Mouse (Mus musculus): Measurements from ENCODE around the gene Fam3a. TPM values are rescaled to one million over a fixed set of nuclear protein-coding genes. Genes with fewer than 3 reads are reported as not detected.

The Fam3a gene
- polyA plus RNA-seq, 1 experiment from 2014 or later = 27.3 TPM

GRCm38 (mm10) chrX:74413377-74413776, 20.3 kb upstream of the Fam3a start:
- H3K4me1 ChIP-seq (ENCODE audit: control insufficient read depth, insufficient read depth, low read length) = no peaks in the 10 kb centered on the region

DNA sequence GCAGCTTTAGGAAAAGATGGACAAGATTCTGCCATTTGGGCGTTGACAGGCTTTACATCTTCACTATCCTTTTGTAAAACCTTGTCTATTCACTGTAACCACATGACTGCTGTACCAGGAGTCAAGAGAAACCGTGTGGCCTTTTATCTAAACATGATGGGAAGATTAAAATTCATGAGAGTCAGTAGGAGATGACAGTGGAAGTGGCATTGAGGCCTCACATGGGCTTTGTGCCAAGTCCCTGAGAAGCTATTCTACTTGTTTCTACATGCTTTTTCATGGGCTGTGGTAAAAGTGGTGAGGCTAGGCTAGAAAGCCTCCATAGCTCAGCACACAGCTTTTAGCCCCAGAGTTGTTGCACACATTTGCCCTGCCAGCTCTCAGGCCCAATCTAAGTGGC, 15.3 kb upstream of the Fam3a start:
- ATAC-seq (ENCODE audit: low FRiP score) = no peak
- 47% methylated on average over 2 of the region's 2 CpGs for WGBS
- H3K36me3 ChIP-seq (ENCODE audit: control insufficient read depth, insufficient read depth, low read length) = no peaks in the 10 kb centered on the region

More at GRCm38 (mm10) chrX:74413377-74413776, 20.3 kb upstream of the Fam3a start:
- Histone ChIP-seq H3K4me3 (ENCODE audit: low read depth, low read length) (no peak overlapping the region), H3K9me3 (ENCODE audit: control insufficient read depth, low read length) (no peaks in the 10 kb centered on the region), H3K27ac (ENCODE audit: low read depth, low read length) (no peak overlapping the region), H3K36me3 (ENCODE audit: control insufficient read depth, insufficient read depth, low read length) (no peaks in the 10 kb centered on the region), H3K27me3 (ENCODE audit: control insufficient read depth, insufficient read depth, low read length) (no peaks in the 10 kb centered on the region), H3K4me2 (no peak overlapping the region), H3K9ac (ENCODE audit: low read length) (no peak overlapping the region)
- ATAC-seq (ENCODE audit: low FRiP score) = peak; percentile 72
- DNase-seq (ENCODE audit: low spot score, missing footprints) = peak; percentile 91

GRCm38 (mm10) chrX:74400136-74400535, 7.1 kb upstream of the Fam3a start:
- no peak for DNase-seq (ENCODE audit: low spot score, missing footprints)
- Histone ChIP-seq H3K9ac (ENCODE audit: low read length) (no peak overlapping the region), H3K27me3 (ENCODE audit: control insufficient read depth, insufficient read depth, low read length) (no peaks in the 10 kb centered on the region), H3K9me3 (ENCODE audit: control insufficient read depth, low read length) (no peaks in the 10 kb centered on the region), H3K4me3 (ENCODE audit: low read depth, low read length) (no peak overlapping the region), H3K4me1 (ENCODE audit: control insufficient read depth, insufficient read depth, low read length) (no peaks in the 10 kb centered on the region), H3K36me3 (ENCODE audit: control insufficient read depth, insufficient read depth, low read length) (no peaks in the 10 kb centered on the region), H3K4me2 (no peak overlapping the region), H3K27ac (ENCODE audit: low read depth, low read length) (no peak overlapping the region)
- 81% methylated on average over 3 of the region's 3 CpGs for WGBS
- no peak for ATAC-seq (ENCODE audit: low FRiP score)

More for the DNA sequence above, 15.3 kb upstream of the Fam3a start:
- no peak for DNase-seq (ENCODE audit: low spot score, missing footprints)
- H3K9ac ChIP-seq (ENCODE audit: low read length) = no peak overlapping the region
- no peaks in the 10 kb centered on the region for H3K27me3 ChIP-seq (ENCODE audit: control insufficient read depth, insufficient read depth, low read length)
- no peaks in the 10 kb centered on the region for H3K9me3 ChIP-seq (ENCODE audit: control insufficient read depth, low read length)
- no peak overlapping the region for H3K4me2 ChIP-seq
- no peaks in the 10 kb centered on the region for H3K4me1 ChIP-seq (ENCODE audit: control insufficient read depth, insufficient read depth, low read length)
- no peak overlapping the region for H3K27ac ChIP-seq (ENCODE audit: low read depth, low read length)
- no peak overlapping the region for H3K4me3 ChIP-seq (ENCODE audit: low read depth, low read length)

GRCm38 (mm10) chrX:74388153-74388552, 4.9 kb downstream of the Fam3a start:
- Histone ChIP-seq H3K36me3 (ENCODE audit: control insufficient read depth, insufficient read depth, low read length) (no peaks in the 10 kb centered on the region), H3K4me2 (no peak overlapping the region), H3K27ac (ENCODE audit: low read depth, low read length) (no peak overlapping the region), H3K9me3 (ENCODE audit: control insufficient read depth, low read length) (no peaks in the 10 kb centered on the region), H3K4me1 (ENCODE audit: control insufficient read depth, insufficient read depth, low read length) (no peaks in the 10 kb centered on the region), H3K4me3 (ENCODE audit: low read depth, low read length) (no peak overlapping the region), H3K9ac (ENCODE audit: low read length) (no peak overlapping the region), H3K27me3 (ENCODE audit: control insufficient read depth, insufficient read depth, low read length) (no peaks in the 10 kb centered on the region)
- ATAC-seq (ENCODE audit: low FRiP score) = no peak
- DNase-seq (ENCODE audit: low spot score, missing footprints) = no peak

DNA sequence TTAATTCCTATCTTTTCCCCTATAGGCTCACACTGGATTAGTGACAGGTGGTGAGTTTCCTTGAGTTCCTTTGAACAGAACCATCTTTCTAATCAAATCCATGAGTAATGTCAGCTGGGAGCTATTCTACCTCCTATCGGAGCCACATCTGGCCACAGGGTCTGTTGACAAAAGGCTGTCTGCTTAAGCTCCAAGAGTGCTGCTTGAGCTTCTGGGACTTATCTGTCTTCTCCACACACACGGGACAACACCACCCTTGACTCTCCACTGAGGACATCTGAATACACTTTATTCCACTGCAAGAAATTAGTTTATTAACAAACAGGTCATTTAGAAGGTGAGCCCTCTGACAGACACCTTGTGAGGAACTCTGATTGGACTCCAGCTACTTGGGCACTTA, 8.6 kb downstream of the Fam3a start:
- Histone ChIP-seq H3K4me3 (ENCODE audit: low read depth, low read length) (no peak overlapping the region), H3K36me3 (ENCODE audit: control insufficient read depth, insufficient read depth, low read length) (no peaks in the 10 kb centered on the region), H3K9ac (ENCODE audit: low read length) (no peak overlapping the region), H3K27me3 (ENCODE audit: control insufficient read depth, insufficient read depth, low read length) (no peaks in the 10 kb centered on the region), H3K4me2 (no peak overlapping the region), H3K9me3 (ENCODE audit: control insufficient read depth, low read length) (no peaks in the 10 kb centered on the region), H3K4me1 (ENCODE audit: control insufficient read depth, insufficient read depth, low read length) (no peaks in the 10 kb centered on the region), H3K27ac (ENCODE audit: low read depth, low read length) (no peak overlapping the region)
- DNase-seq (ENCODE audit: low spot score, missing footprints) = no peak
- 88% methylated on average over 2 of the region's 2 CpGs for WGBS
- ATAC-seq (ENCODE audit: low FRiP score) = no peak

DNA sequence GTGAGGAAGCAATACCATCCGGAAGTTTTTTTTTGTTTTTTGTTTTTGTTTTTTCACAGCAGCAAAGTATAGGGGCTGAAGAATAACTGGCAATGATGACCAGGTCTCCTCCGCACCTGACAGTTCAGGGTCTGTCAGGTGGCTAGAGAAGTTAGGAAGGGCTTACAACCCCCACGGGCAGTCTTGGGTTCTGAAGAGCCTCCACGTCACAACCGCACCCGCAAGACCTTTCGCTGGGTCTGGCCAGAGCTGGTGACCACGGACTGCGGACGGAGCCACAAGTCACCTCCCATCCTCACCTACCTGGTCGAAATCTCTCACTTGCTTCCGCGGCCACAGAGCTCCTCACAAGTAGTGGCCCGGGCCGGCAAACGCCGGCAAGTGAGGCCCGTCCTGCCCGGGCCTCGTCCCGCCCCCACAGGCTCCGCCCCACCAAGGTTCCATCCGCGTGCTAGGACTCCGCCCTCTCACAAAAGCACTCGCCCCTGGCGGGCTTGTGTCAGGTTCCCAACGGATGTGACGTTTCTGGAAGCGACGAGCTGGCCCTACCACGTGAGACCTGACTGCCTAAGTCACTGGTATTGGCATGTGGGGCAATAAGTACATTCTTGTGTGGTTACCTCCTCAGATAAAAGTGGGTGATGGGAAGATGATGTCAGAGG, 20.1 kb downstream of the Fam3a start, which contains the start of the genes Ubl4a and Slc10a3:
TSS of gene Ubl4a (minus strand) at position 331 of the 662 bp plus-strand sequence.
TSS of gene Slc10a3 (minus strand) at position 462 of the 662 bp plus-strand sequence.
- Histone ChIP-seq H3K27me3 (ENCODE audit: control insufficient read depth, insufficient read depth, low read length) (no peaks in the 10 kb centered on the region), H3K4me1 (ENCODE audit: control insufficient read depth, insufficient read depth, low read length) (no peaks in the 10 kb centered on the region; the same call in 1 of the 2 replicates), H3K9me3 (ENCODE audit: control insufficient read depth, low read length) (no peaks in the 10 kb centered on the region), H3K4me2 (peak within 1 kb of the TSS; percentile 52), H3K4me3 (ENCODE audit: low read depth, low read length) (peak within 1 kb of the TSS; percentile 32), H3K27ac (ENCODE audit: low read depth, low read length) (no peak within 1 kb of the TSS), H3K9ac (ENCODE audit: low read length) (peak within 1 kb of the TSS; percentile 57), H3K36me3 (ENCODE audit: control insufficient read depth, insufficient read depth, low read length) (no peaks in the 10 kb centered on the region)
- 16% methylated on average over 32 of the region's 32 CpGs for whole genome bisulfite sequencing
- ATAC-seq (ENCODE audit: low FRiP score) = peak; percentile 93
- DNase-seq (ENCODE audit: low spot score, missing footprints) = peak; percentile 93

GRCm38 (mm10) chrX:74368209-74368909, 24.7 kb downstream of the Fam3a start:
- no peaks in the 10 kb centered on the region for H3K36me3 ChIP-seq (ENCODE audit: control insufficient read depth, insufficient read depth, low read length)
- ATAC-seq (ENCODE audit: low FRiP score) (peak; percentile 82), DNase-seq (ENCODE audit: low spot score, missing footprints) (peak; percentile 93)
- H3K9me3 ChIP-seq (ENCODE audit: control insufficient read depth, low read length) = no peaks in the 10 kb centered on the region
- H3K27ac ChIP-seq (ENCODE audit: low read depth, low read length) = no peak overlapping the region; the same call in 1 of the 2 replicates
- no peaks in the 10 kb centered on the region for H3K27me3 ChIP-seq (ENCODE audit: control insufficient read depth, insufficient read depth, low read length)
- peak overlapping the region; percentile 61 for H3K4me2 ChIP-seq
- WGBS = 21% methylated on average over 41 of the region's 49 CpGs
- H3K4me3 ChIP-seq (ENCODE audit: low read depth, low read length) = peak overlapping the region; percentile 59
- peak overlapping the region; percentile 76 for H3K9ac ChIP-seq (ENCODE audit: low read length)
- peaks cover 6% of the 10 kb centered on the region for H3K4me1 ChIP-seq (ENCODE audit: control insufficient read depth, insufficient read depth, low read length)

DNA sequence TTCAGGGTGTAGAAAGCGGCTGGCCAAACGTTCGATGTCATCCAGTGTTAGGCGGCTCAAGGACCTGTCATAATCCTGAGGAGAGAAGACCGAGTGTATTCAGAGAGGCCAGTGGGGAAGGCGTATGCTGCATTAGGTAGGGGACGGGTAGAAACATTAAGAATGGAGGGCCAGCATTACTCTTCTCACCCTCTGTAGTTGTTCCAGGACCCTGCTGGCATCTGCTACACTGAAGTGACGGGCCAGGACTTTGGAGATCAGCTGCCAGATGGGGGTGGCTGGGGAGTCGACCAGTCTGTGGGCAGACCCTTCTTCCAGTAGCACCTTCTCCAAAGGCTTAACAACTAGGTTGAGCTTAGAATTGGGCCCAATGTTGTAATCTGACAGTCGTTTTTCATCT, 25.6 kb downstream of the Fam3a start:
- Histone ChIP-seq H3K27ac (ENCODE audit: low read depth, low read length) (no peak overlapping the region), H3K9me3 (ENCODE audit: control insufficient read depth, low read length) (no peaks in the 10 kb centered on the region), H3K36me3 (ENCODE audit: control insufficient read depth, insufficient read depth, low read length) (no peaks in the 10 kb centered on the region), H3K4me3 (ENCODE audit: low read depth, low read length) (peak overlapping the region; percentile 59), H3K4me2 (peak overlapping the region; percentile 61), H3K27me3 (ENCODE audit: control insufficient read depth, insufficient read depth, low read length) (no peaks in the 10 kb centered on the region), H3K9ac (ENCODE audit: low read length) (peak overlapping the region; percentile 76), H3K4me1 (ENCODE audit: control insufficient read depth, insufficient read depth, low read length) (peaks cover 6% of the 10 kb centered on the region)
- DNase-seq (ENCODE audit: low spot score, missing footprints) = peak; percentile 83
- ATAC-seq (ENCODE audit: low FRiP score) = no peak
- WGBS = 74% methylated on average over 10 of the region's 10 CpGs

DNA sequence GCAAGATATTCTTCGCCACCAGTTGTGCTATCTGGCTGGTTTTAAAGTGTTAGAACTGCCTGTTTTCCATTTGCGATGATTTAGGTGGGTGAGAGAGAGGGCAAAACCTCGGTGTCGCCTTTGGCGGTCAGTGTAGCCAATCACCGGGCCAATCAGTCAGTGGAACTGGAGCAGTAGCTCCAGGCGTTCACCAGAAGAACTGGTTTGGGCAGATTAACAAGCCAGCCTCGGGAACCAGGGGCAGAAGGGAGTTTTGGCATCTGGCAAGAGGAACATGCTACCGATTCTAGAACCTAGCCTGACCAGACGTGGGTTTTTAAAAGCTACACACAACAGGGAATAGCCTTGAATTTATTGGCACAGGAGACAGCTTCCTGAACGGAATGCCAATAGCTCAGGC, 33.9 kb downstream of the Fam3a start:
- ATAC-seq (ENCODE audit: low FRiP score) = no peak
- no peak overlapping the region for H3K4me3 ChIP-seq (ENCODE audit: low read depth, low read length)
- no peak overlapping the region for H3K4me2 ChIP-seq
- no peak for DNase-seq (ENCODE audit: low spot score, missing footprints)
- no peaks in the 10 kb centered on the region for H3K9me3 ChIP-seq (ENCODE audit: control insufficient read depth, low read length)
- no peak overlapping the region for H3K27ac ChIP-seq (ENCODE audit: low read depth, low read length)
- no peaks in the 10 kb centered on the region for H3K4me1 ChIP-seq (ENCODE audit: control insufficient read depth, insufficient read depth, low read length)
- H3K9ac ChIP-seq (ENCODE audit: low read length) = no peak overlapping the region
- no peaks in the 10 kb centered on the region for H3K36me3 ChIP-seq (ENCODE audit: control insufficient read depth, insufficient read depth, low read length)
- no peaks in the 10 kb centered on the region for H3K27me3 ChIP-seq (ENCODE audit: control insufficient read depth, insufficient read depth, low read length)
- 56% methylated on average over 11 of the region's 11 CpGs for WGBS
